Mouse (Mus musculus) liver, postnatal 0 days (tissue): ENCODE measurements at regions not wholly inside any gene's neighbourhood (a gene's known extent, or its start where the extent isn't known, plus 50 kb on each side); places are given as distances from the start of the nearest gene placed in this dataset.

ENCODE experiments used
- CTCF ChIP-seq: sonication (generic); IDR thresholded peaks from 2 replicates; pipeline ENCODE4 v1.5.1; 2016; ENCODE audit warnings: antibody characterized with exemption, low read depth
- EP300 ChIP-seq: IDR thresholded peaks from 2 replicates; pipeline ENCODE4 v1.6.1; 2016; ENCODE audit warnings: antibody characterized with exemption, low read depth, mild to moderate bottlenecking

- TF ChIP-seq CTCF (no peak), EP300 (no peak)
Observed at GRCm38 (mm10) chr11:41030018-41030417, 274.9 kb upstream of the Ccng1 start.
